Mouse (Mus musculus) limb, embryonic 13.5 days (tissue): ENCODE data around the gene Gm4559. TPM values are rescaled to one million over a fixed set of nuclear protein-coding genes. Genes with fewer than 3 reads are reported as not detected.
"Not testable (repeated sequence)": the region's sequence is repeated elsewhere in the genome, so short reads cannot be mapped to it uniquely, and the experiment has no call there.

Experiments
- ATAC-seq: fragments of 200-750 bp; cut with Nextera tagmentation; 2 replicates; pipeline ENCODE4 v1.8.0; 2017; ENCODE audit warnings: low read depth, moderate number of reproducible peaks, moderate TSS enrichment; ENCODE audit not compliant: low FRiP score
- H3K27ac ChIP-seq: fragments of 300-500 bp; sonication (generic); 2 replicates; pipeline ENCODE4 v1.5.1; 2015; ENCODE audit warnings: inconsistent platforms, mild to moderate bottlenecking, moderate library complexity
- H3K27me3 ChIP-seq: fragments of 300-500 bp; sonication (generic); 2 replicates; pipeline ENCODE4 v1.6.1; 2015; ENCODE audit warnings: mild to moderate bottlenecking, inconsistent platforms
- H3K36me3 ChIP-seq: fragments of 300-500 bp; sonication (generic); 2 replicates; pipeline ENCODE4 v1.6.1; 2015; ENCODE audit warnings: inconsistent platforms, mild to moderate bottlenecking, moderate library complexity
- H3K4me1 ChIP-seq: fragments of 300-500 bp; sonication (generic); 2 replicates; pipeline ENCODE4 v1.6.1; 2015; ENCODE audit warnings: inconsistent platforms
- H3K4me2 ChIP-seq: fragments of 300-500 bp; sonication (generic); replicated peaks from 2 replicates; pipeline ENCODE4 v1.6.1; 2015; ENCODE audit warnings: inconsistent platforms, mild to moderate bottlenecking, moderate library complexity
- H3K4me3 ChIP-seq: fragments of 300-500 bp; sonication (generic); 2 replicates; pipeline ENCODE4 v1.5.1; 2015; ENCODE audit warnings: moderate library complexity, mild to moderate bottlenecking, inconsistent platforms
- H3K9ac ChIP-seq: fragments of 300-500 bp; sonication (generic); 2 replicates; pipeline ENCODE4 v1.6.1; 2015; ENCODE audit warnings: mild to moderate bottlenecking, inconsistent platforms
- H3K9me3 ChIP-seq: fragments of 300-500 bp; sonication (generic); 2 replicates; pipeline ENCODE4 v1.6.1; 2016; ENCODE audit warnings: inconsistent platforms
- WGBS: fragments of 180-500 bp; shearing (Covaris S2); methylation state at CpG from one replicate; pipeline ENCODE4 v1.1.7; 2015; 5-methylcytosine and 5-hydroxymethylcytosine counted together
- polyA plus RNA-seq: library from polyadenylated mRNA; unstranded; fragments of >200 nt; fragmentation: Nextera tagmentation; extraction: Ambion mirVana; gene quantifications from 2 replicates; pipeline ENCODE4 v1.2.1, GENCODE M21; 2015

The Gm4559 gene
- polyA plus RNA-seq, 1 experiment from 2014 or later: not detected

DNA sequence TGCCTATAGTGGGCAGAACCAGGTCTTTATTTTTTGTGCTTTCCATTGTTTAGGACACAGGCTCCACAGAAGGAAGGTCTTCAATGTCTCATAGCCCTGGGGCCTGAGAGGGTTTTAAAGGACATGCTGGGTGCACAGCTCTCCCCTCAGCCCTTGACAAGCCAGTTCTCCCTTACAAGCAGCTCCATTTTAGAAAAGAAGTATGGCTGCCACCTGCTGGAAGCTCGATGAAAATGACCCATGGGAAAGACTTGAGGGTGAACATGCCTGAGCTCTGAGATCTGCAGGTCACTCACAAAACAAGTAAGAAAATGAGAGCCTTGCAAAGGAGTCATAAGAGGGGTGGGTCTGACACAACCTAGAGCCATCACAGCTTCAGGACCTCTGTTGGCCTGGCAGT is 24.3 kb downstream of the Gm4559 start:
- H3K36me3 ChIP-seq: no peaks in the 10 kb centered on the region
- 0% methylated on average over 1 of the region's 1 CpGs for WGBS
- H3K9me3 ChIP-seq: no peaks in the 10 kb centered on the region
- no peak overlapping the region for H3K27ac ChIP-seq
- ATAC-seq: no peak
- H3K4me2 ChIP-seq: no peak overlapping the region
- H3K27me3 ChIP-seq: no peaks in the 10 kb centered on the region
- no peak overlapping the region for H3K4me3 ChIP-seq
- H3K4me1 ChIP-seq: no peaks in the 10 kb centered on the region
- no peak overlapping the region for H3K9ac ChIP-seq

GRCm38 (mm10) chr7:142240978-142241377 is 33.2 kb downstream of the Gm4559 start, which contains the start of gene Gm40460:
Gene Gm40460, minus strand, starts transcription at chr7:142241078.
- ATAC-seq: no peak
- WGBS: 11% methylated on average over 2 of the region's 2 CpGs
- H3K4me1 ChIP-seq: no peaks in the 10 kb centered on the region

DNA sequence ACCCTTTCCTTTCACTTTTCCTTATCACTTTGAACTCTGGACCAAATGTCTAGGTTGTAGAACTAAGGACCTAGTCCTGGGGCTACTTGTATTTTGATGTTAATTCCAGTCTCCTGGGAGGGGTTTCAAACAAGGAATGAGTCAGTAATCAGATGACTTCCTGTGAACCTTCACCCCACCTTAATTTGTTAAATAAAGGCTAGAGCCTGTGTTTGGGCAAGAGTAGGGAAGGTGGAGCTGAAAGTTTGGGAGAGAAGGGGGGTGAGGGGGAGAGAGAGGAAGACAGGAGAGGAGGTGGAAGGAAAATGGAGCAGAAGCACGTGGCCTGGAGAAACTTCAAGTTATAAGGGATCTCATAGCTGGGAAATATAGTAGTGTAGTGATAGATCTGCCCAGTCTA is 42.6 kb downstream of the Gm4559 start:
- H3K4me1 ChIP-seq: no peaks in the 10 kb centered on the region
- ATAC-seq: no peak
- H3K27me3 ChIP-seq: no peaks in the 10 kb centered on the region
- no peak overlapping the region for H3K9ac ChIP-seq
- no peak overlapping the region for H3K27ac ChIP-seq
- WGBS: 48% methylated on average over 1 of the region's 1 CpGs
- H3K36me3 ChIP-seq: no peaks in the 10 kb centered on the region
- H3K9me3 ChIP-seq: peaks cover 8% of the 10 kb centered on the region; the same call in 1 of the 2 replicates
- H3K4me3 ChIP-seq: no peak overlapping the region
- no peak overlapping the region for H3K4me2 ChIP-seq

More at GRCm38 (mm10) chr7:142240978-142241377, 33.2 kb downstream of the Gm4559 start, which contains the start of gene Gm40460:
- H3K27ac ChIP-seq: no peak within 1 kb of the TSS
- H3K27me3 ChIP-seq: no peaks in the 10 kb centered on the region
- no peak within 1 kb of the TSS for H3K9ac ChIP-seq
- H3K4me3 ChIP-seq: no peak within 1 kb of the TSS
- no peaks in the 10 kb centered on the region for H3K36me3 ChIP-seq
- H3K9me3 ChIP-seq: peaks cover 2% of the 10 kb centered on the region; the same call in 1 of the 2 replicates
- H3K4me2 ChIP-seq: no peak within 1 kb of the TSS

GRCm38 (mm10) chr7:142229871-142230270 is 44.3 kb downstream of the Gm4559 start, which contains the start of gene Krtap5-5:
Gene Krtap5-5, minus strand, starts transcription at chr7:142229971.
- not testable (repeated sequence) for H3K4me2 ChIP-seq, H3K9me3 ChIP-seq, H3K36me3 ChIP-seq, H3K27me3 ChIP-seq, H3K9ac ChIP-seq, ATAC-seq, H3K27ac ChIP-seq, H3K4me3 ChIP-seq, H3K4me1 ChIP-seq
- 40% methylated on average over 3 of the region's 3 CpGs for WGBS

DNA sequence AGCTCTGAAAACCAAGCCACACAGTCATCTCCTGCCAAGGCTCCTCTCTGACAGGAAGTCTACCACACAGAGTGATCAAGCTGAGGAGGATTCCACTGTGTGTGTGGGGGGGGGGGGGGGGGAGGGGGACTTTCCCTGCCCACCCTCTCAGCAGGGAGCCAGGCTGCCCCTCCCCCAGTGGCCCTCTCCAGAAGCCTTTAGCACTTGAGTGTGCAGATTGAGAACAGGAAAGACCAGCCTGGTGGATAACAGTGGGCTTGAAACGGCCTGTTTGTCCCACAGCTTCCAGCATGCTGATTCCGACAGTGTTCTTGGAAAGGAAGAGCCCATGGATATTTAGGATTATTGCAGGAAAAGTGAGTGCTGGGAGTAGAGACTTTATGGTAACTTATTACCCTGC is 49.6 kb downstream of the Gm4559 start:
- H3K9me3 ChIP-seq: no peaks in the 10 kb centered on the region
- WGBS: 39% methylated on average over 2 of the region's 2 CpGs
- H3K4me1 ChIP-seq: no peaks in the 10 kb centered on the region
- no peaks in the 10 kb centered on the region for H3K36me3 ChIP-seq
- H3K4me2 ChIP-seq: no peak overlapping the region
- H3K27me3 ChIP-seq: no peaks in the 10 kb centered on the region
- H3K27ac ChIP-seq: no peak overlapping the region
- H3K9ac ChIP-seq: no peak overlapping the region
- no peak overlapping the region for H3K4me3 ChIP-seq
- ATAC-seq: no peak

Other genes starting within 250 kb of the Gm4559 start
- 70.7 and 71.4 TPM in 2 replicates for gene Mob2, start 213.3 kb downstream of the Gm4559 start, polyA plus RNA-seq
- gene Dusp8, start 178.5 kb downstream of the Gm4559 start, polyA plus RNA-seq: 2.3 and 2.7 TPM in 2 replicates
- gene Gm45618, start 153.6 kb downstream of the Gm4559 start, polyA plus RNA-seq: not detected in 2 replicates
- not detected in 2 replicates for gene Gm39115, start 138.3 kb downstream of the Gm4559 start, polyA plus RNA-seq
- not detected in 2 replicates for gene Gm45337, start 129.8 kb downstream of the Gm4559 start, polyA plus RNA-seq
- not detected in 2 replicates for gene Gm29735, start 117.2 kb downstream of the Gm4559 start, polyA plus RNA-seq
- gene Gm4553, start 108.6 kb downstream of the Gm4559 start, polyA plus RNA-seq: not detected in 2 replicates
- not detected in 2 replicates for gene Krtap5-2, start 98.4 kb downstream of the Gm4559 start, polyA plus RNA-seq
- gene Gm10153, start 84.0 kb downstream of the Gm4559 start, polyA plus RNA-seq: not detected in 2 replicates
- not detected in 2 replicates for gene Krtap5-3, start 73.0 kb downstream of the Gm4559 start, polyA plus RNA-seq
- gene Gm7579, start 62.5 kb downstream of the Gm4559 start, polyA plus RNA-seq: not detected in 2 replicates
- gene Krtap5-5, start 44.4 kb downstream of the Gm4559 start, polyA plus RNA-seq: not detected in 2 replicates
- not detected in 2 replicates for gene Gm40460, start 33.3 kb downstream of the Gm4559 start, polyA plus RNA-seq
- gene Gm2431, start 16.0 kb downstream of the Gm4559 start, polyA plus RNA-seq: not detected in 2 replicates
- gene Krtap5-1, start 22.8 kb upstream of the Gm4559 start, polyA plus RNA-seq: not detected in 2 replicates
- not detected in 2 replicates for gene Krtap5-4, start 29.2 kb upstream of the Gm4559 start, polyA plus RNA-seq
- gene Ifitm10, start 99.4 kb upstream of the Gm4559 start, polyA plus RNA-seq: 1.1 and 1.5 TPM in 2 replicates
- gene Gm49369, start 108.3 kb upstream of the Gm4559 start, polyA plus RNA-seq: not detected in 2 replicates
- 228 and 241 TPM in 2 replicates for gene Ctsd, start 113.7 kb upstream of the Gm4559 start, polyA plus RNA-seq
- 1.2 and 1.4 TPM in 2 replicates for gene Syt8, start 160.5 kb upstream of the Gm4559 start, polyA plus RNA-seq
- gene Tnni2, start 167.4 kb upstream of the Gm4559 start, polyA plus RNA-seq: 45.2 and 47.5 TPM in 2 replicates
- 46.3 and 49.8 TPM in 2 replicates for gene Lsp1, start 186.4 kb upstream of the Gm4559 start, polyA plus RNA-seq
- gene Tnnt3, start 224.5 kb upstream of the Gm4559 start, polyA plus RNA-seq: 60.9 and 62.3 TPM in 2 replicates